Mouse (Mus musculus) erythroblast, embryonic 14.5 days (primary cell): ENCODE data around the gene Rnf157. TPM values are rescaled to one million over a fixed set of nuclear protein-coding genes. Genes with fewer than 3 reads are reported as not detected.

Experiments used
- H3K27me3 ChIP-seq: 2 replicates; pipeline ENCODE4 v1.6.1; 2012; ENCODE audit warnings: inconsistent platforms; ENCODE audit not compliant: control insufficient read depth
- H3K36me3 ChIP-seq: 2 replicates; pipeline ENCODE4 v1.6.1; 2012; ENCODE audit warnings: mild to moderate bottlenecking, inconsistent platforms; ENCODE audit not compliant: control insufficient read depth
- H3K4me1 ChIP-seq: 2 replicates; pipeline ENCODE4 v1.6.1; 2012; ENCODE audit warnings: inconsistent platforms; ENCODE audit not compliant: control insufficient read depth
- H3K4me3 ChIP-seq: replicated peaks from 2 replicates; pipeline ENCODE3; 2012; ENCODE audit warnings: moderate library complexity, mild to moderate bottlenecking, inconsistent platforms
- H3K9me3 ChIP-seq: 2 replicates; pipeline ENCODE4 v1.6.1; 2012; ENCODE audit warnings: low read length, inconsistent platforms, mixed read lengths; ENCODE audit not compliant: control insufficient read depth
- GATA1 ChIP-seq: IDR thresholded peaks from 2 replicates; pipeline ENCODE4 v1.6.1; 2012; ENCODE audit warnings: low read length, inconsistent platforms, mixed read lengths
- TAL1 ChIP-seq: IDR thresholded peaks from 3 replicates; pipeline ENCODE4 v1.6.1; 2012; ENCODE audit warnings: low read length, inconsistent platforms, mixed read lengths
- polyA plus RNA-seq: library from polyadenylated mRNA; stranded (reverse); fragments of >175 nt; gene quantifications from 2 replicates; pipeline ENCODE4 v1.2.3, GENCODE M21; 2012

Rnf157 gene
- polyA plus RNA-seq, 1 experiment, result not detected

- Histone ChIP-seq H3K9me3 (no peaks in the 10 kb centered on the region), H3K27me3 (peaks cover 19% of the 10 kb centered on the region), H3K4me3 (no peak overlapping the region), H3K4me1 (peaks cover 20% of the 10 kb centered on the region), H3K36me3 (peaks cover 28% of the 10 kb centered on the region)
- TF ChIP-seq TAL1, result no peak
- TF ChIP-seq GATA1, result no peak
Measured at GRCm38 (mm10) chr11:116443311-116443710, 30.5 kb upstream of the Rnf157 start.

DNA sequence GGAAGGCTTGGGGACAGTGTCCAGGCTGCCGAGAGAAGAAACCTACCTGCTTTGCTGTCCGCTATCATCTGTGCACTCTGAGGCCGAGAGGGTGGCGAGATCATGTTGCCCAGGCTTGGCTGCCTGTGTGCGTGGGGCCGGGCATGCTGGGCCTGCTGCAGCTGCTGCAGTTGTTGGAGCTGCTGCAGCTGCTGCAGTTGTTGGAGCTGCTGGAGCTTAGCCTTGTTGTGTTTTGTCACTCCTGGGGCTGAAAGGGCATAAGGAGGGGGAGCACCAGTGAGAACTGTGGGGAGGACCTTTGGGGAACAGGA is 30.0 kb upstream of the Rnf157 start:
- no peak overlapping the region for H3K4me3 ChIP-seq
- no peak for TF ChIP-seq GATA1
- no peak for TF ChIP-seq TAL1
- H3K27me3 ChIP-seq, result peaks cover 14% of the 10 kb centered on the region
- peaks cover 20% of the 10 kb centered on the region for H3K4me1 ChIP-seq
- H3K36me3 ChIP-seq, result peaks cover 32% of the 10 kb centered on the region
- H3K9me3 ChIP-seq, result no peaks in the 10 kb centered on the region

DNA sequence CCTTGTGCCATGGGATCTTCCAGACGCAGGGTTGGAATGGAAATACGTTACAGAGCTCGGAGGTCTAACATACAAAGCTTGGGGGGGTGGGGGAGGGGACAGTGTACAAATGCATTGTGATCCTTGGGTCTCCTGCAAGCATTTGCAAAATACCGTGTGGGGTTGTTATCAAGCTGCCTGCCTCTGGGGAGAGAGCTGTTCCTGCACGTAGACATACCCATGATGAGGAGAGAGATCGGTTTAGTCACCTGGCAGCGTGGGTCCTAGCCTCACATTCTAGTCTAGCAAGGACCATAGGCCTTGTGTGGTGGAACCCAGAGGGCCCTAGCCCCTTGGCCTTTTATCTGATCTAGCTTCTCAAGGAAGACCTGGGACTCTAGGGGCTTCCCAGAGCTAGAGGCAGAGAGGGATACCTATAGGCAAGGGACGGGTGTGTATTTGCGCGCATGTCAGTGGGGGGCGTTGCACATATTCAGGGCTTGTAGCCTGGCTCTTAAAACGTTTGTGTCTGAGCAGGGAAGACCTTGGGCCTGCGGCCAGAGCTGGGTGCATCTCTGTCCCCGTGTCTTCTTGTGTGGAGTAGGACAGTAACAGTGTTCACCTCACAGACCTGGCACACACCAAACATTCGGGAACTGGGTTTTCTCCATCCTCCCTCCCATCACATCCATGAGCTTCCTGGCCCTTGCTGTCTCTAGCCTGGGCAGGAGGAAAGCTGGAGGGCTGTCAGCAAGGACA is 29.5 kb upstream of the Rnf157 start:
- peaks cover 25% of the 10 kb centered on the region for H3K4me1 ChIP-seq
- TF ChIP-seq GATA1 (no peak), TAL1 (no peak)
- H3K27me3 ChIP-seq, result peaks cover 11% of the 10 kb centered on the region

DNA sequence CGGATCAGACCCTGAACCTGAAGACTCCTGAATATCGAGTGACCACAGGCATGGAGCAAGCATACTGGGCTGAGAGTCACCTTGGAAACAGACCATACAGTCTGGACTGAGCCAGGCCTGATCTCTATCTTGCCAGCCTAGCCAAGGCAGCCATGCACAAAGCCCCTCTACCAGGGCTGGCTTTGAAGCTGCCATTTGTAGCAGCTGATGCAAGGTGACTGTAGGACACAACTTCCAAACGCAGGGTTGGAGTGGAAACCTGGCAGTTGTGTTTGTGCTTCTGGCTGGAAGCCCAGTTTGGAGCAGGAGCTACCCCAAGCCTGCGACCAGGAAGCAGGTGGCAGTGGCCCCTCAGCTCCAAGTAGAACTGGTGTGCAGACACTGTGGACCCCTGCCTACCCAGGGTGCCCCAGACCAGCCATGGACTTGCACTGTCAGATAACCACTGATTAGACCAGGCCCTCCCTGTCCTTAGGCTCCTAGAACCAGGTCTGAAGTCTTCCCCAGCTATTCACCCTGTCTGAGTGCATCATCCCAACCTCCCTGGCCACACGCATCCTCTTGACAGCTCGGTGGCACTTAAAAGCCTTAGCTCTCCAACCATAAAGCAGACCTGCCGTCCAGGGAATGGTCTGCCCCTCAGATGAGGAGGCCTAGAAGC is 27.7 kb upstream of the Rnf157 start:
- Histone ChIP-seq H3K4me3 (no peak overlapping the region), H3K27me3 (no peaks in the 10 kb centered on the region), H3K36me3 (peaks cover 55% of the 10 kb centered on the region)

More for the DNA sequence above, 29.5 kb upstream of the Rnf157 start:
- Histone ChIP-seq H3K9me3 (no peaks in the 10 kb centered on the region), H3K36me3 (peaks cover 37% of the 10 kb centered on the region), H3K4me3 (no peak overlapping the region)

DNA sequence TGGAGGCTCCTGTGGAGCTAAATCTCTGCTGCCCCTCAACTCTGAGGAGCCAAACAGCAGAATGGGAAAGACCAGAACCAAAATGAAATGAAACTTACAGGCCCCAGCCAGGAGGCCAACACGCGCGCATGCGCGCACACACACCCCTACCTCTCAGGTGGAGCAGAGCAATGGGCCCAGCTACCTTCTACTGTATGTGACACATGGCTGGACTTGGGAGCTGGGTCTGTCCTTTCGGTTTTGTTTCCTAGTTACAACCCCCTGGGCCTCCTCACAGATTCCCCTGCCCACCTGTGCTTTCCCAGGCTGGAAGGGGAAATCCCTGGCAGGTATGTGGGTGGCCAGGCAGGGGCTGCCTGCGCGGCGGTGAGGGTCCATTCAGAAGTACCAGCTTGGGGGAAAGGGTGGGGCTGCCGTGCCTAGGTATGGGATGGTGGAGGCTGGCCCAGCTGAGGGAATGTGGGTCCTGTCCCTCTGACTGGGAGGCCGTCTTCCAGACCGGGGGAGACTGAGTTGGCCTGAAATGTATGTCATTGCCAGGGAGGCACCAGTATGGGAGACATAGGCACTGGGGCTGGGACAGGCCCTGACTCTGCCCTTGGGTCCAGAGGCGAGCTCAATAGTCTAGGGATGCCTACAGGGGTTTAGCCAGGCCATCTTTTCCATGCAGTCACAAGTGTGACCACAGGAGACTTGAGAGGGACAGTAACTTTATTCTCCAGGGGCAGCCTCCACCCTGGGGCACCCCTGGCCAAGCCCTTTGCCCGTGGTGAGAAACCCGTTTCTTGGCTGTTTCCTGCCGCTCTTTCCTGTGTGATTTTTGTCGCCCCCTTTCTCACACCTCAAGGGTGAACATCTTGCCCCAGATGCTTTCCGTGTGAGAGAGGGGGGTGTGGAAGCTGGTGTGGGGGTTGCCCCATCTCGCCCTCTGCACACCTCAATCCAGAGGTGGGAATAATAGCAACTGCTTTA is 26.7 kb upstream of the Rnf157 start:
- H3K4me3 ChIP-seq, result no peak overlapping the region
- TF ChIP-seq GATA1 (no peak), TAL1 (no peak)
- peaks cover 65% of the 10 kb centered on the region for H3K36me3 ChIP-seq
- H3K4me1 ChIP-seq, result peaks cover 49% of the 10 kb centered on the region
- H3K27me3 ChIP-seq, result no peaks in the 10 kb centered on the region
- H3K9me3 ChIP-seq, result no peaks in the 10 kb centered on the region

More for the DNA sequence above, 27.7 kb upstream of the Rnf157 start:
- no peak for TF ChIP-seq GATA1
- no peak for TF ChIP-seq TAL1
- peaks cover 40% of the 10 kb centered on the region for H3K4me1 ChIP-seq
- no peaks in the 10 kb centered on the region for H3K9me3 ChIP-seq

- H3K4me1 ChIP-seq, result peaks cover 58% of the 10 kb centered on the region
- no peaks in the 10 kb centered on the region for H3K9me3 ChIP-seq
Measured at GRCm38 (mm10) chr11:116437541-116437940, 24.7 kb upstream of the Rnf157 start.

GRCm38 (mm10) chr11:116436725-116437331 is 24.0 kb upstream of the Rnf157 start:
- TF ChIP-seq GATA1, result no peak
- no peak for TF ChIP-seq TAL1
- Histone ChIP-seq H3K27me3 (no peaks in the 10 kb centered on the region), H3K4me3 (peak overlapping the region; percentile 87), H3K36me3 (peaks cover 65% of the 10 kb centered on the region), H3K9me3 (no peaks in the 10 kb centered on the region), H3K4me1 (peaks cover 63% of the 10 kb centered on the region)

More at GRCm38 (mm10) chr11:116437541-116437940, 24.7 kb upstream of the Rnf157 start:
- Histone ChIP-seq H3K27me3 (no peaks in the 10 kb centered on the region), H3K36me3 (peaks cover 65% of the 10 kb centered on the region), H3K4me3 (no peak overlapping the region)
- TF ChIP-seq GATA1, result no peak
- no peak for TF ChIP-seq TAL1

DNA sequence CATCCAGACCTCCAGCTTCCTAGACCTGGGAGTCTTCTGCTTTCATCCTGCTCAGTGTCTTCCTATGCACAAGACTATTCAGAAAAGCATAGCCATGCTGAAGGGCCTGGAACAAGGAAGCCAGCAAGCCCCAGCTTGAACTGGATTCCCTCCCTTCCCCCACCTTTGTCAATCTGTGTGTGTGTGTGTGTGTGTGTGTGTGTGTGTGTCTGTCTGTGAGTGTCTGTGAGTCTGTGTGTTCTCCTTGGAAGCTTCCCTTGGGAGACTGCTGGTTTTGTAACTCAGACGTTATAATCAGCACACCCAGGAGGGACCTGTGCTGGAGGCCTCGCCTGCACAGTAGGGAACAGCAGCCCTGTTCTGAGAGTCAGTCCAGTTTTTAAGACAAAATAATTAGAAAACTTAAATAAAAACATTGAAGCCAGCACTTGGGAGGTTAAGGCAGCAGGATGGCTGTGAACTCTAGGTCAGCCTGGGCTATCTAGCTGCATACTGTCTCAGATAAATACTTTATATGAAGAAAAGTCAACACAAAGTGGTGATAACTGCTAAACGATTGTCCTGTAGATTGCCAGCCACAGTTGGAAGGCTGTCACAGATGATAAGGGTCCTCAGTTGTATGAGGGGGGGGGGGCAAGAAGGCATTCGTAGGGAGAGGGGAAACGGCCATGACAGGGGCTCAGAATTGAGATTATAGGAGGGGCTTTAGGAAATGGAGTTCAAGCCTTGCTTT is 23.3 kb upstream of the Rnf157 start:
- Histone ChIP-seq H3K36me3 (peaks cover 62% of the 10 kb centered on the region), H3K9me3 (no peaks in the 10 kb centered on the region), H3K27me3 (no peaks in the 10 kb centered on the region), H3K4me1 (peaks cover 70% of the 10 kb centered on the region), H3K4me3 (peak overlapping the region; percentile 87)
- no peak for TF ChIP-seq GATA1
- no peak for TF ChIP-seq TAL1
